Mouse (Mus musculus) small intestine, adult 2 months (tissue): ENCODE results near the gene Aff3. TPM values are rescaled to one million over a fixed set of nuclear protein-coding genes. Genes with fewer than 3 reads are reported as not detected.

Source experiments
- H3K27ac ChIP-seq: fragments of 200-500 bp; 2 replicates; pipeline ENCODE4 v1.5.1; 2012; ENCODE audit warnings: low read depth, low read length, control low read depth, inconsistent platforms; ENCODE audit not compliant: insufficient read depth
- H3K27me3 ChIP-seq: fragments of 200-500 bp; 2 replicates; pipeline ENCODE4 v1.6.1; 2012; ENCODE audit warnings: mild to moderate bottlenecking, moderate library complexity, low read length, inconsistent platforms; ENCODE audit not compliant: control insufficient read depth, insufficient read depth
- H3K36me3 ChIP-seq: fragments of 200-500 bp; 2 replicates; pipeline ENCODE4 v1.6.1; 2012; ENCODE audit warnings: mild to moderate bottlenecking, low read length, control low read depth, inconsistent platforms; ENCODE audit not compliant: control insufficient read depth, insufficient read depth
- H3K4me1 ChIP-seq: fragments of 200-500 bp; 2 replicates; pipeline ENCODE4 v1.6.1; 2012; ENCODE audit warnings: low read length, inconsistent platforms, mixed read lengths; ENCODE audit not compliant: control insufficient read depth, insufficient read depth, insufficient read length
- H3K4me3 ChIP-seq: fragments of 200-500 bp; 2 replicates; pipeline ENCODE4 v1.5.1; 2012; ENCODE audit warnings: low read depth, mild to moderate bottlenecking, control low read depth, inconsistent platforms, low read length, moderate library complexity
- CTCF ChIP-seq: fragments of 200-500 bp; IDR thresholded peaks from 2 replicates; pipeline ENCODE4 v1.5.1; 2012; ENCODE audit warnings: low read depth, mild to moderate bottlenecking, control low read depth, inconsistent platforms, low read length, moderate library complexity, mixed read lengths; ENCODE audit not compliant: insufficient replicate concordance, insufficient read length; ENCODE audit errors: extremely low read depth
- POLR2A ChIP-seq: fragments of 200-500 bp; IDR thresholded peaks from 2 replicates; pipeline ENCODE4 v1.6.1; 2012; ENCODE audit warnings: low read depth, mild to moderate bottlenecking, control low read depth, inconsistent platforms, low read length, moderate library complexity
- WGBS: fragments of 180-500 bp; shearing (Covaris S2); methylation state at CpG from one replicate; pipeline ENCODE4 v1.1.7; 2018; 5-methylcytosine and 5-hydroxymethylcytosine counted together
- polyA plus RNA-seq: library from polyadenylated mRNA; depleted of rRNA; stranded (reverse); fragments of >200 nt; gene quantifications from 2 replicates; pipeline ENCODE4 v1.2.3, GENCODE M21; 2012

Aff3 gene
- polyA plus RNA-seq, 1 experiment: 1.5 TPM

DNA sequence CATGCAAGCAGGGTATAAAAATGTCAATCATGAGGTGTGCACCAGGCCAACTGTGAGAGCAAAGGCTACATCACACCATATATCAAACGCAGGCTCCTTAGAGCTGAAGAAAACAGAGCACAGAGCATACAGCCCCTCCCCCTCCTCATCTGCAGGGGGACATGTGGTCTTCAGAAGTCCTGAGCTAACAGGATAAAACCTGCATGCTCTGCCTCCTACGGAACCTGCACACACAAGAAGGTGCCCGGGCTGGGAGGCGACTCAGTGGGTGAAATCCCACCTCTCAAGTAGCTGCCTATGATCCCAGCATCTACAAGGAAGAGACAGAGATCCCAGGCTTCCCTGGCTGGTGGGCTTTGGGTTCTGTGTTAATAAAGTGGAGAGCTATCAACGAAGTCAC, 70.0 kb downstream of the Aff3 start:
- 70% methylated on average over 5 of the region's 5 CpGs for WGBS
- no peak overlapping the region for H3K4me3 ChIP-seq
- H3K36me3 ChIP-seq: no peaks in the 10 kb centered on the region
- no peaks in the 10 kb centered on the region for H3K27me3 ChIP-seq
- H3K27ac ChIP-seq: no peak overlapping the region
- TF ChIP-seq CTCF (no peak), POLR2A (no peak)
- H3K4me1 ChIP-seq: no peaks in the 10 kb centered on the region

DNA sequence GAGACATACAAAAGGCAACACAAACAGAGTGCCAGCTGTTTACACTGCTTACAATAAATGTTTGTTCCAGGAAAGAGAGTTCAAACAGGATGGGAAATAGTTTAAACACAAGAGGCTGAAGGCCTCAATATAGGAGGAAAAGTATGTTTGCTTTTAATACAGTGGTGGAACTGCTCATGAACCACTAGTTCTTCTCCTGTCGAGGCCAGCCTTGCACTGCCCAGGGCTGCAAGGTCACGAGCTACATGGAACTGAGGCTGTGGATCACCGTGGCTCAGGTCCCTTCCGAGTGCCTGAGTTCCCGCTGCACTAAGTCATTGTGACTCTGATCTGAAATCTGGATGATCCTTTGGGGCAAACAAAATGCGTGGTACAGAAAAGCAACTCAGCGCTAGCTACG, 73.6 kb downstream of the Aff3 start:
- H3K4me3 ChIP-seq: no peak overlapping the region
- no peaks in the 10 kb centered on the region for H3K36me3 ChIP-seq
- whole genome bisulfite sequencing: 65% methylated on average over 8 of the region's 8 CpGs
- no peaks in the 10 kb centered on the region for H3K27me3 ChIP-seq
- no peak for TF ChIP-seq POLR2A
- TF ChIP-seq CTCF: no peak
- no peak overlapping the region for H3K27ac ChIP-seq
- no peaks in the 10 kb centered on the region for H3K4me1 ChIP-seq

DNA sequence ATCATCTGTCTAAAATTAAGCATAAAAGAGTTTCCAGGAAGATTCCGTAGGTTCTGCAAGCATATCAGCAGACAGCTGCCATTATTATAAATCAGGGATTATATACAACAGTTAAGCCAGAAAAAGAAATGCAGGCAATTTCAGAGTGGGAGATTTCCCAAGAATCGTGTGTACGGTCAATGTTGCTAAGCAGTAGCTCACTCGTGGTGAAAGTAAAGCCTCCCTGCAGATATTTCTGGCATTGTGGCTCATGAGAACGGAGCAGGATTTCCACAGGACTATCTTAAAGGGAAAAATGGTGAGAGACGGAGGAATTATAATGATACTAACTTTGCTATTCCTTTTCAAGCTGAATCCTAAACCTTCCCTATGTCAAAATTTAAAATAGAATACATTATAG, 76.0 kb downstream of the Aff3 start:
- Histone ChIP-seq H3K27ac (no peak overlapping the region), H3K4me1 (no peaks in the 10 kb centered on the region), H3K27me3 (no peaks in the 10 kb centered on the region), H3K4me3 (no peak overlapping the region), H3K36me3 (no peaks in the 10 kb centered on the region)
- WGBS: 80% methylated on average over 6 of the region's 6 CpGs
- TF ChIP-seq POLR2A (no peak), CTCF (no peak)

DNA sequence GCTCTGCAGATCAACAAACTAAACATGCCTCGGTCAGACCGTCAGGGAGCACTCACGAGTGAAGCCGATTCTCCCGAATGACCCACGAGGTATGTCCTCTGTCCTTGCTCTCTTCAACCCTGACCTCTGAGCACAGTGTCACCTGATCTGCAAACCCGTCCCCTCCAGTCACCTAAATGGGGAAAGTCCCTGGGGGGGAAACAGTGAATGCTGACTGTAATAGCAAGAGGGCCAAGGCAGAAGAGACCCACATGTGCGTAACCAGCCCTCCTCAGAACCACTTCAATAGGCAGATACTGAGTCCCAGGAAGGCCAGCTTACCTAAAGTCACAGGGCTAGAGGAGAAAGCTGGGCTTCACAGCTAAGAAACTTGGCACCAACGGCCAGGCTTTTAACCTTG, 82.4 kb downstream of the Aff3 start:
- Histone ChIP-seq H3K36me3 (no peaks in the 10 kb centered on the region), H3K4me1 (no peaks in the 10 kb centered on the region), H3K27me3 (no peaks in the 10 kb centered on the region), H3K27ac (no peak overlapping the region), H3K4me3 (no peak overlapping the region)
- TF ChIP-seq CTCF (no peak), POLR2A (no peak)
- WGBS: 69% methylated on average over 9 of the region's 9 CpGs

DNA sequence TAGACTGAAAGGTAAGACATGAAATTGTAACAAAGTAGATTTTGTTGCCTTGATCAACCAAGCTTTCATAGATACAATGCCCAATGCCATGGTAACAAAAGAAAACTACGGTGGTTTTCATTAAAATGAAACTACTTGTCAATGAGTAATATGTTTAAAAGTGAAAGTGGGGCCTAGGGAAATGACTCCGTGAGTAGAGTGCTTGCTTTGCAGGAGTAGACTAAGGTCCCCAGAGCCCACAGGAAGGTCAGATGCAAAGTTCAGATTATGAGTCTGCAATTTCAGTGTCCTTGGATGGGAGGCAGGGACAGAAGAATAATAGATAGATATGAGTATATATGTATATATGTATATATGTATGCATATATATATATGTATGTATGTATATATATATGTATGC, 84.2 kb downstream of the Aff3 start:
- Histone ChIP-seq H3K27me3 (no peaks in the 10 kb centered on the region), H3K4me1 (no peaks in the 10 kb centered on the region)
- WGBS: 39% methylated on average over 2 of the region's 2 CpGs

DNA sequence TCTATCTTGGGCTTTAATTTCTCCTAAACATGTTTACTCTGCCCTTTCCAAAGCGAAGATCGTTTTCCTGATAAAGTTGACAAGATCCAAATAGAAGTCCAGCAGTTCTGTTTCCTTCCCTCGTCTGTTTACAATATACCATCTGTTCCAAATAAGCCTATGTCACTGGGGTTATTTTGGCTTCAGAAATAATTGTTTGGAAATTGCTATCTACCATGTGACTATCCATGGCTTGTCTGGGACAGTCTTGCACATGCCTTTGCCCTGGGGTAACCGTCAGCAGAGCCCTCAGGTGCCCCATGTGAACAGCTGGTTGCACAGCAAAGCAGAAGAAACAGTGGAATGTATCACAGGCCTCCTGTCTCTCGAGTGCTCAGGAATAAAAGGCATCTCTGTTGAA, 86.4 kb downstream of the Aff3 start:
- Histone ChIP-seq H3K4me3 (no peak overlapping the region), H3K36me3 (no peaks in the 10 kb centered on the region), H3K4me1 (no peaks in the 10 kb centered on the region), H3K27ac (no peak overlapping the region), H3K27me3 (no peaks in the 10 kb centered on the region)
- WGBS: 54% methylated on average over 5 of the region's 5 CpGs
- TF ChIP-seq CTCF: no peak
- no peak for TF ChIP-seq POLR2A

More for the DNA sequence above, 84.2 kb downstream of the Aff3 start:
- no peak for TF ChIP-seq POLR2A
- TF ChIP-seq CTCF: no peak
- no peaks in the 10 kb centered on the region for H3K36me3 ChIP-seq
- H3K4me3 ChIP-seq: no peak overlapping the region
- H3K27ac ChIP-seq: no peak overlapping the region

DNA sequence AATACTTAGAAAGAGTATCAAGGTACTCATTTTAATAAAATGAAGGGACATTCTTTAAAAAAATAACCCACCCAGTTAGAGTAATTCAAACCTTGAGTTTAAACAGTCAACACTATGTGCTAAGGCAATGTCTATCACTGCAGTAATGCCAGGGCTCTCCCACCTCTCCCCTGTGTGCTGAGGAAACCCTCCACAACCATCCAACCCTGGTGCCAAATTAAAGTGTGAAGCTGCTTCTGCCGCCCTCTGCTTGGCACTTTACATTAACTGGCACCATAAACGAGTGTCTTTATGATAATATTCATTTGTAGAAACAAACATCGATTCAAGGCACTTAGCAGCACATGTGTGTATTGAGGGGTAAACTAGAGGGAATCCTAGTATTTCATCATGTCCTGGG, 97.0 kb downstream of the Aff3 start:
- TF ChIP-seq CTCF (no peak), POLR2A (no peak)
- H3K36me3 ChIP-seq: no peaks in the 10 kb centered on the region
- no peak overlapping the region for H3K4me3 ChIP-seq
- no peak overlapping the region for H3K27ac ChIP-seq
- no peaks in the 10 kb centered on the region for H3K4me1 ChIP-seq
- WGBS: 70% methylated on average over 3 of the region's 3 CpGs
- no peaks in the 10 kb centered on the region for H3K27me3 ChIP-seq

DNA sequence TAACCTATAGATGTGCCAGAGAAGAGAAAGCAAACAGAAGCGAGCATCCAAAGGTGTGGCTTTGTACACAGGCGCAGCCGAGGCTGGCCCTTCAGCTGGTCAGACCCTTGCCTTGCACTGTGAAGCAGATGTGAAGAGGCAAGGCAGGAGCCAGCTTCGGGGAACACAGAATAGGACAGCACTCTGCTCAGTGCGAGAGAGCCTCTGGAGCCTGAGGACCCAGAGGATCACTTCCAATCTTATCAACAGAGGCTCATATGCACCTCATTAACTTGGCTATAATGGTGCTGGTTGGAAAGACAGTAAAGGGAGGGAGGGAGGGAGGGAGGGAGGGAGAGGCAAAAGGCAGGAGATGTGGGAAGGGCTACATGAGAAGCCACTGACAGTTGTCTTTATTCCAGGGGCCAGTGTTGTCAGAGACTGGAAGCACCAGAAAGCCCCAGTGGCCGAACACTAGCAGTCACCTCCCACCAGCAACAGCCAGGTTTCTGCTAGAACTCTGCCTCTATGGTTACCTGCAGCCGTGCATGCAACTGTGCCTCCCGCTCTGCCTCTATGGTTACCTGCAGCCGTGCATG, 98.6 kb downstream of the Aff3 start:
- TF ChIP-seq POLR2A (no peak), CTCF (no peak)
- 41% methylated on average over 9 of the region's 9 CpGs for WGBS
- Histone ChIP-seq H3K27ac (no peak overlapping the region), H3K36me3 (no peaks in the 10 kb centered on the region), H3K4me1 (no peaks in the 10 kb centered on the region), H3K4me3 (no peak overlapping the region), H3K27me3 (no peaks in the 10 kb centered on the region)
